Comparison of ENCODE assay signal across 25 mouse cellular contexts in the genomic region with DNA sequence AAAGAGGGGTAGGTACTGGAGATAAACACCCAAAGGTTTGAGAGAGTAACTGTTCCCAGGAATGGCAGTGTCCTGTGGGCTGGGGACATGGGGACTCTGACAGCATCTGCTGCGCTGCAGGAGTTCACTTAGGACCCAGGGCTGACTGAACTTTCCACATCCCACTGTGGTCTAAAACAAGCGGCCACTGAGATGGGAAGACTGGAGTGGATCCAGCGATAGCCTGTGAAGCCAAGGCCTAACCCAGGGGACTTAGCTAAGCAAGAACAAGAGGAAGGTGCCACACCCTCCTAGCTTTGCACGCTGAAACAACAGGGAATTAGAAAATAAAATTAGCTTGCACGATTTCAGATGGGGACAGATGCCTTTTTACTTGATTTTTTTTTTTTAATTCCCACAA.
DNase-seq lines count a peak whose midpoint lies in the region; ATAC-seq and TF ChIP-seq lines count a peak whose summit lies in the region.
"Had no signal": no experiment of that assay in that cellular context is flagged by ENCODE, and none has a peak within 500 bp of the region (broad histone marks: within the 10 kb centered on the region; RNA-seq: fewer than 3 reads in every experiment).

No protein-coding gene starts in this region.

- no peaks in the 10 kb centered on the region for H3K9me3 ChIP-seq in heart, embryonic 12.5 days (replicated peaks)
- no peaks in the 10 kb centered on the region for H3K9me3 ChIP-seq in limb, embryonic 13.5 days
- H3K9me3 ChIP-seq: hindbrain, embryonic 12.5 days; lung, embryonic 15.5 days; midbrain, embryonic 10.5 days; neural tube, embryonic 12.5 days; stomach, embryonic 15.5 days had no signal

- 0 out of 2 replicates have a peak, but pooled peaks have one; percentile 20 for TF ChIP-seq EP300 in heart, adult 2 months (IDR thresholded peaks at IDR 0.05; ENCODE audit: insufficient read depth, low read depth, low read length)

- H3K4me1 ChIP-seq in heart, adult 2 months (ENCODE audit: control insufficient read depth, insufficient read depth, low read length), result peaks cover 2% of the 10 kb centered on the region; the same call in 1 of the 2 replicates
- peaks cover 14% of the 10 kb centered on the region for H3K4me1 ChIP-seq in heart, embryonic 12.5 days (replicated peaks)
- H3K4me1 ChIP-seq in limb, embryonic 13.5 days, result peaks cover 51% of the 10 kb centered on the region
- H3K4me1 ChIP-seq: hindbrain, embryonic 12.5 days; lung, embryonic 15.5 days; midbrain, embryonic 10.5 days; neural tube, embryonic 12.5 days had no signal

- H3K4me2 ChIP-seq in heart, embryonic 12.5 days, result no peak overlapping the region
- H3K4me2 ChIP-seq in limb, embryonic 13.5 days (replicated peaks), result no peak overlapping the region
- H3K4me2 ChIP-seq: hindbrain, embryonic 12.5 days; lung, embryonic 15.5 days; neural tube, embryonic 12.5 days; stomach, embryonic 15.5 days had no signal

- WGBS in heart, adult 2 months, result 36% methylated on average over 5 of the region's 5 CpGs
- 73% methylated on average over 5 of the region's 5 CpGs for WGBS in heart, embryonic 12.5 days
- 51% methylated on average over 5 of the region's 5 CpGs for WGBS in limb, embryonic 13.5 days

- peak overlapping the region; percentile 15 for H3K27ac ChIP-seq in heart, adult 2 months
- H3K27ac ChIP-seq in heart, embryonic 12.5 days (ENCODE audit: poor library complexity, severe bottlenecking), result no peak overlapping the region
- H3K27ac ChIP-seq in gastrocnemius, adult 2 months, result peak overlapping the region; percentile 54
- H3K27ac ChIP-seq in limb, embryonic 13.5 days, result peak overlapping the region; percentile 34; the same call in 1 of the 2 replicates
- H3K27ac ChIP-seq in left cerebral cortex, adult 2 months, result no peak overlapping the region
- H3K27ac ChIP-seq: hindbrain, embryonic 12.5 days; liver, embryonic 14.5 days; lung, embryonic 15.5 days; macrophage; midbrain, embryonic 10.5 days; neural tube, embryonic 12.5 days; stomach, embryonic 15.5 days had no signal

- no peak for TF ChIP-seq POLR2A in heart, adult 2 months (IDR thresholded peaks at IDR 0.05; ENCODE audit: insufficient read depth, low read depth, low read length)

- H3K4me3 ChIP-seq in heart, adult 2 months, result no peak overlapping the region
- H3K4me3 ChIP-seq in heart, embryonic 12.5 days, result no peak overlapping the region
- H3K4me3 ChIP-seq in gastrocnemius, adult 2 months, result no peak overlapping the region
- H3K4me3 ChIP-seq in limb, embryonic 13.5 days, result no peak overlapping the region
- no peak overlapping the region for H3K4me3 ChIP-seq in left cerebral cortex, adult 2 months
- H3K4me3 ChIP-seq: hindbrain, embryonic 12.5 days; lung, embryonic 15.5 days; midbrain, embryonic 10.5 days; neural tube, embryonic 12.5 days; stomach, embryonic 15.5 days had no signal

- TF ChIP-seq CTCF in heart, adult 2 months (IDR thresholded peaks at IDR 0.05), result peak; percentile 27; the same call in 1 of the 2 replicates
- TF ChIP-seq CTCF in gastrocnemius, adult 2 months (IDR thresholded peaks at IDR 0.05), result no peak; the same call in 1 of the 2 replicates
- TF ChIP-seq CTCF in left cerebral cortex, adult 2 months (IDR thresholded peaks at IDR 0.05), result no peak

- H3K27me3 ChIP-seq in heart, adult 2 months (ENCODE audit: control insufficient read depth, insufficient read depth, low read length), result no peaks in the 10 kb centered on the region
- H3K27me3 ChIP-seq in heart, embryonic 12.5 days (replicated peaks), result no peaks in the 10 kb centered on the region
- no peaks in the 10 kb centered on the region for H3K27me3 ChIP-seq in limb, embryonic 13.5 days
- H3K27me3 ChIP-seq: hindbrain, embryonic 12.5 days; lung, embryonic 15.5 days; neural tube, embryonic 12.5 days; stomach, embryonic 15.5 days had no signal

- intact Hi-C loops in heart, adult 2 months (cut with DNase I), result no loop called here
- intact Hi-C loops in gastrocnemius, adult 2 months (cut with DNase I), result no loop called here
- intact Hi-C loops in left cerebral cortex, postnatal 10 days (cut with DNase I), result no loop called here
- intact Hi-C loops in left cerebral cortex, adult 2 months (cut with DNase I), result no loop called here

- no peak overlapping the region for H3K9ac ChIP-seq in heart, adult 2 months (ENCODE audit: low read depth, low read length)
- no peak overlapping the region for H3K9ac ChIP-seq in heart, embryonic 12.5 days
- no peak overlapping the region for H3K9ac ChIP-seq in limb, embryonic 13.5 days
- H3K9ac ChIP-seq: hindbrain, embryonic 12.5 days; liver, embryonic 14.5 days; lung, embryonic 15.5 days; neural tube, embryonic 12.5 days; stomach, embryonic 15.5 days had no signal

- H3K79me2 ChIP-seq in heart, adult 2 months (replicated peaks; ENCODE audit: control insufficient read depth, insufficient read depth, low read length), result no peaks in the 10 kb centered on the region

- H3K36me3 ChIP-seq in heart, adult 2 months (ENCODE audit: control insufficient read depth, insufficient read depth, low read length), result no peaks in the 10 kb centered on the region
- no peaks in the 10 kb centered on the region for H3K36me3 ChIP-seq in heart, embryonic 12.5 days
- H3K36me3 ChIP-seq in limb, embryonic 13.5 days, result no peaks in the 10 kb centered on the region
- H3K36me3 ChIP-seq: hindbrain, embryonic 12.5 days; lung, embryonic 15.5 days; midbrain, embryonic 10.5 days; neural tube, embryonic 12.5 days; stomach, embryonic 15.5 days had no signal

- DNase-seq in heart, adult 2 months, result peak; percentile 51 to 64
- peak; percentile 75 for DNase-seq in gastrocnemius, adult 2 months
- peak; percentile 69 for DNase-seq in heart, adult 8-10 months (ENCODE audit: low spot score)
- no peak for DNase-seq in thymus, postnatal 10 days (ENCODE audit: low spot score in 2 of 2)
- DNase-seq in left cerebral cortex, postnatal 10 days (ENCODE audit: extremely low spot score in 1 of 2, low spot score in 2 of 2), result no peak
- no peak for DNase-seq in left cerebral cortex, adult 2 months (ENCODE audit: extremely low spot score in 1 of 2, low spot score in 2 of 2)
- DNase-seq: adrenal gland, postnatal 36 days; B cell, adult 2 months; cerebellum, adult 18-20 months; cerebellum, postnatal 25 days; embryo, embryonic 11 days; kidney, adult 2 months; kidney, postnatal 14 days; right cerebral cortex, adult 18-20 months had no signal

- ATAC-seq in heart, embryonic 12.5 days (ENCODE audit: insufficient number of reproducible peaks, low FRiP score), result no peak
- no peak for ATAC-seq in limb, embryonic 13.5 days (ENCODE audit: low FRiP score, low read depth)
- ATAC-seq: forebrain, embryonic 14.5 days; inflammation-experienced regulatory T-cells, adult 6 months had no signal

Comparison
In these comparisons a context has a peak if more than half of its experiments do, and no peak if none do; other contexts are left out.
1. H3K27ac ChIP-seq: peak in heart, adult 2 months (single experiment), gastrocnemius, adult 2 months (single experiment) and limb, embryonic 13.5 days (single experiment); none in heart, embryonic 12.5 days (single experiment) and left cerebral cortex, adult 2 months (single experiment).
2. DNase-seq: peak in heart, adult 2 months (2 of 2), gastrocnemius, adult 2 months (single experiment) and heart, adult 8-10 months (single experiment); none in thymus, postnatal 10 days (0 of 2), left cerebral cortex, postnatal 10 days (0 of 2) and left cerebral cortex, adult 2 months (0 of 2).